Mouse (Mus musculus) adrenal gland (tissue): ENCODE data around the gene Cdc37.

Experiments
- intact Hi-C: fragments of 180-260 bp; cut with DNase I; formaldehyde crosslinking; loops from one replicate; pipeline ENCODE4 v1.15.1; 2025

The Cdc37 gene

GRCm38 (mm10) chr9:21105760-21106564 is 43.8 kb downstream of the Cdc37 start:
- intact Hi-C loops, result no loop called here

GRCm38 (mm10) chr9:21104814-21105213 is 45.0 kb downstream of the Cdc37 start:
- intact Hi-C loops, result no loop called here

- intact Hi-C loops, result no loop called here
Observed at GRCm38 (mm10) chr9:21102076-21102475, 47.7 kb downstream of the Cdc37 start.

- intact Hi-C loops, result no loop called here
Observed at GRCm38 (mm10) chr9:21100447-21101161, 49.2 kb downstream of the Cdc37 start.

- intact Hi-C loops, result no loop called here
Observed at GRCm38 (mm10) chr9:21097793-21098192, 52.0 kb downstream of the Cdc37 start.

GRCm38 (mm10) chr9:21095958-21096357 is 53.8 kb downstream of the Cdc37 start:
- intact Hi-C loops, result no loop called here

- intact Hi-C loops, result loop anchor here (5.0 kb wide), 1 partner anchor 34 kb away; no protein-coding TSS in a partner anchor
Observed at GRCm38 (mm10) chr9:21093423-21093822, 56.4 kb downstream of the Cdc37 start.

- intact Hi-C loops, result loop anchor here (5.0 kb wide), 1 partner anchor 35 kb away; no protein-coding TSS in a partner anchor
Observed at GRCm38 (mm10) chr9:21091707-21092320, 58.0 kb downstream of the Cdc37 start, which contains the start of the genes Gm38431 and Raver1. Gm38431 (minus strand) TSS chr9:21091997. Raver1 (minus strand) TSS chr9:21092008.

- intact Hi-C loops, result loop anchor here (5.0 kb wide), 1 partner anchor 36 kb away; no protein-coding TSS in a partner anchor
Observed at GRCm38 (mm10) chr9:21090972-21091706, 58.6 kb downstream of the Cdc37 start.

GRCm38 (mm10) chr9:21090537-21090936 is 59.2 kb downstream of the Cdc37 start:
- intact Hi-C loops, result loop anchor here (5.0 kb wide), 1 partner anchor 37 kb away; no protein-coding TSS in a partner anchor

GRCm38 (mm10) chr9:21083324-21083723 is 66.5 kb downstream of the Cdc37 start:
- intact Hi-C loops, result no loop called here
